In the genomic region with DNA sequence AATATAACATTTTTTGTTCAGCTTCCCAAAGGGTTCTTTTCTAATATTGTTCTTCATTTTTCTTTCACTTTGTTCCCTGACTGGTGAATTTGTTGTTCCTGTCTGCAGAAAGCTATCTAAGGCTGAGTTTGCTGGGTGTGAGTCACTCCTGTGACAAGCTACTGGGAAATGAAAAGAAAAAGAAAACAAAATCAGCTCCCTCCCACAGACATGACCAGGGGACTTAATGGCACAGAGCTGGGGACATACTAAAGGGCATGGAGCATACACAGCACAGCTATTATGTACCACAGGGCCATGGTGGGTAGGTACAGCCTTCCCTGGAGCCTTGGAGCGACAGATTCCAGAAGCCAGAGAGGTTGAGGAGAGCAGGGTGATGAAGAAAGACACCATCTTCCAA, we compare ENCODE assay signal across 13 mouse cellular contexts.
A peak's percentile ranks its signal among the peaks of the same experiment; 100 is the strongest.
DNase-seq lines count a peak whose midpoint lies in the region; ATAC-seq and TF ChIP-seq lines count a peak whose summit lies in the region.
"Had no signal": no experiment of that assay in that cellular context is flagged by ENCODE, and none has a peak within 500 bp of the region (broad histone marks: within the 10 kb centered on the region; RNA-seq: fewer than 3 reads in every experiment).

No protein-coding gene starts in this region.

- no peak for TF ChIP-seq EP300 in stomach, postnatal 0 days (optimal IDR thresholded peaks at IDR 0.05)

- no peak for TF ChIP-seq CTCF in stomach, postnatal 0 days (IDR thresholded peaks at IDR 0.05; ENCODE audit: low read depth)
- no peak for TF ChIP-seq CTCF in midbrain, postnatal 0 days (IDR thresholded peaks at IDR 0.05)

- peak; percentile 42 for DNase-seq in adrenal gland, adult 2 months
- DNase-seq in adrenal gland, postnatal 25 days, result no peak
- no peak for DNase-seq in heart, embryonic 10.5 days (ENCODE audit: low spot score)
- no peak for DNase-seq in stomach, postnatal 0 days (ENCODE audit: low spot score)
- no peak for DNase-seq in midbrain, postnatal 0 days (ENCODE audit: low spot score)
- DNase-seq: B cell, adult 2 months; cerebellum, postnatal 25 days; liver, embryonic 13.5 days; right cerebral cortex, postnatal 14 days had no signal

- H3K27ac ChIP-seq in heart, embryonic 12.5 days (ENCODE audit: poor library complexity, severe bottlenecking), result peak overlapping the region; percentile 62
- no peak overlapping the region for H3K27ac ChIP-seq in heart, embryonic 10.5 days
- peak overlapping the region; percentile 45 for H3K27ac ChIP-seq in stomach, postnatal 0 days (replicated peaks)
- H3K27ac ChIP-seq in midbrain, postnatal 0 days (ENCODE audit: low read depth, low read length), result no peak overlapping the region
- H3K27ac ChIP-seq: forebrain, embryonic 15.5 days; liver, embryonic 13.5 days had no signal

- no peak overlapping the region for H3K4me2 ChIP-seq in heart, embryonic 12.5 days
- H3K4me2 ChIP-seq in stomach, postnatal 0 days (replicated peaks; ENCODE audit: low read depth), result no peak overlapping the region
- no peak overlapping the region for H3K4me2 ChIP-seq in midbrain, postnatal 0 days (ENCODE audit: low read depth, low read length, poor library complexity, severe bottlenecking)
- H3K4me2 ChIP-seq: forebrain, embryonic 15.5 days; liver, embryonic 13.5 days had no signal

- no peaks in the 10 kb centered on the region for H3K36me3 ChIP-seq in heart, embryonic 12.5 days
- H3K36me3 ChIP-seq in heart, embryonic 10.5 days, result peaks cover 3% of the 10 kb centered on the region; the same call in 1 of the 2 replicates
- H3K36me3 ChIP-seq in megakaryocyte, embryonic 14.5 days (replicated peaks; ENCODE audit: low read length), result peaks cover 37% of the 10 kb centered on the region
- no peaks in the 10 kb centered on the region for H3K36me3 ChIP-seq in stomach, postnatal 0 days (ENCODE audit: control insufficient read depth, insufficient read depth, low read length)
- H3K36me3 ChIP-seq in midbrain, postnatal 0 days (ENCODE audit: insufficient read depth, low read length), result no peaks in the 10 kb centered on the region
- H3K36me3 ChIP-seq: forebrain, embryonic 15.5 days had no signal

- H3K4me1 ChIP-seq in heart, embryonic 12.5 days (replicated peaks), result peaks cover 27% of the 10 kb centered on the region
- H3K4me1 ChIP-seq in heart, embryonic 10.5 days, result peaks cover 12% of the 10 kb centered on the region; the same call in 1 of the 2 replicates
- H3K4me1 ChIP-seq in megakaryocyte, embryonic 14.5 days, result peaks cover 38% of the 10 kb centered on the region
- no peaks in the 10 kb centered on the region; the same call in 1 of the 2 replicates for H3K4me1 ChIP-seq in stomach, postnatal 0 days (replicated peaks; ENCODE audit: control insufficient read depth, insufficient read depth)
- no peaks in the 10 kb centered on the region for H3K4me1 ChIP-seq in midbrain, postnatal 0 days (ENCODE audit: insufficient read depth, low read length)

- no peaks in the 10 kb centered on the region for H3K27me3 ChIP-seq in heart, embryonic 12.5 days (replicated peaks)
- no peaks in the 10 kb centered on the region for H3K27me3 ChIP-seq in heart, embryonic 10.5 days (ENCODE audit: insufficient read depth, poor library complexity, severe bottlenecking)
- H3K27me3 ChIP-seq in megakaryocyte, embryonic 14.5 days (replicated peaks), result no peaks in the 10 kb centered on the region
- H3K27me3 ChIP-seq in stomach, postnatal 0 days (ENCODE audit: control insufficient read depth, insufficient read depth, low read length), result no peaks in the 10 kb centered on the region
- no peaks in the 10 kb centered on the region for H3K27me3 ChIP-seq in midbrain, postnatal 0 days (ENCODE audit: insufficient read depth, low read length)
- H3K27me3 ChIP-seq: forebrain, embryonic 15.5 days; liver, embryonic 13.5 days had no signal

- 74% methylated on average over 1 of the region's 1 CpGs for WGBS in heart, embryonic 12.5 days
- WGBS in heart, embryonic 10.5 days, result 82% methylated on average over 1 of the region's 1 CpGs
- 77% methylated on average over 1 of the region's 1 CpGs for WGBS in stomach, postnatal 0 days
- WGBS in midbrain, postnatal 0 days, result 75% methylated on average over 1 of the region's 1 CpGs

- no peak for ATAC-seq in heart, embryonic 12.5 days (ENCODE audit: insufficient number of reproducible peaks, low FRiP score)
- ATAC-seq in megakaryocyte, adult 5-6 weeks (ENCODE audit: poor library complexity, severe bottlenecking), result no peak
- peak; percentile 65 for ATAC-seq in stomach, postnatal 0 days (ENCODE audit: low FRiP score, low TSS enrichment)
- no peak for ATAC-seq in midbrain, postnatal 0 days (ENCODE audit: low FRiP score)
- ATAC-seq: forebrain, embryonic 15.5 days had no signal

- no peak overlapping the region for H3K9ac ChIP-seq in heart, embryonic 12.5 days
- no peak overlapping the region for H3K9ac ChIP-seq in stomach, postnatal 0 days (ENCODE audit: low read length)
- H3K9ac ChIP-seq in midbrain, postnatal 0 days (replicated peaks; ENCODE audit: low read length, poor library complexity, severe bottlenecking), result no peak overlapping the region
- H3K9ac ChIP-seq: forebrain, embryonic 15.5 days; liver, embryonic 13.5 days had no signal

- no peak overlapping the region for H3K4me3 ChIP-seq in heart, embryonic 12.5 days
- H3K4me3 ChIP-seq in heart, embryonic 10.5 days, result no peak overlapping the region
- H3K4me3 ChIP-seq in megakaryocyte, embryonic 14.5 days (replicated peaks), result peak overlapping the region; percentile 84
- H3K4me3 ChIP-seq in stomach, postnatal 0 days (ENCODE audit: low read depth, low read length), result no peak overlapping the region
- H3K4me3 ChIP-seq in midbrain, postnatal 0 days (ENCODE audit: low read depth, low read length), result no peak overlapping the region
- H3K4me3 ChIP-seq: forebrain, embryonic 15.5 days; liver, embryonic 13.5 days had no signal

- no peaks in the 10 kb centered on the region for H3K9me3 ChIP-seq in heart, embryonic 12.5 days (replicated peaks)
- H3K9me3 ChIP-seq in heart, embryonic 10.5 days, result no peaks in the 10 kb centered on the region
- no peaks in the 10 kb centered on the region for H3K9me3 ChIP-seq in megakaryocyte, embryonic 14.5 days
- no peaks in the 10 kb centered on the region for H3K9me3 ChIP-seq in stomach, postnatal 0 days (ENCODE audit: control insufficient read depth, low read length)
- no peaks in the 10 kb centered on the region for H3K9me3 ChIP-seq in midbrain, postnatal 0 days (ENCODE audit: low read length)
- H3K9me3 ChIP-seq: forebrain, embryonic 15.5 days; liver, embryonic 13.5 days had no signal

Comparison
In these comparisons a context has a peak if more than half of its experiments do, and no peak if none do; other contexts are left out.
1. H3K27ac ChIP-seq: peak in heart, embryonic 12.5 days (single experiment) and stomach, postnatal 0 days (single experiment); none in heart, embryonic 10.5 days (single experiment) and midbrain, postnatal 0 days (single experiment).